Mouse (Mus musculus): ENCODE results near the gene Tnxb.
A peak's percentile ranks its signal among the peaks of the same experiment; 100 is the strongest.

Gene Tnxb

GRCm38 (mm10) chr17:34643944-34644343 is 26.4 kb upstream of the Tnxb start:
- no peak for DNase-seq (ENCODE audit: low read depth, low spot score)

- DNase-seq (ENCODE audit: low read depth, low spot score): peak; percentile 96
Measured at GRCm38 (mm10) chr17:34644608-34645007, 25.7 kb upstream of the Tnxb start, which contains the start of gene Fkbpl. TSS of gene Fkbpl (plus strand) at chr17:34644764.

- no peak for DNase-seq (ENCODE audit: low read depth, low spot score)
Measured at GRCm38 (mm10) chr17:34645256-34645829, 25.0 kb upstream of the Tnxb start.

GRCm38 (mm10) chr17:34645831-34646511 is 24.4 kb upstream of the Tnxb start:
- no peak for DNase-seq (ENCODE audit: low read depth, low spot score)

- DNase-seq (ENCODE audit: low read depth, low spot score): peak; percentile 97
Measured at GRCm38 (mm10) chr17:34646906-34647787, 23.2 kb upstream of the Tnxb start, which contains the start of gene Atf6b. TSS of gene Atf6b (plus strand) at chr17:34647146.

- DNase-seq (ENCODE audit: low read depth, low spot score): no peak
Measured at GRCm38 (mm10) chr17:34648141-34648890, 22.0 kb upstream of the Tnxb start.

- DNase-seq (ENCODE audit: low read depth, low spot score): no peak
Measured at GRCm38 (mm10) chr17:34649106-34649864, 21.1 kb upstream of the Tnxb start.

GRCm38 (mm10) chr17:34650781-34651180 is 19.6 kb upstream of the Tnxb start:
- DNase-seq (ENCODE audit: low read depth, low spot score): no peak

- DNase-seq (ENCODE audit: low read depth, low spot score): no peak
Measured at GRCm38 (mm10) chr17:34651507-34652221, 18.7 kb upstream of the Tnxb start.

GRCm38 (mm10) chr17:34652546-34652945 is 17.8 kb upstream of the Tnxb start:
- no peak for DNase-seq (ENCODE audit: low read depth, low spot score)

GRCm38 (mm10) chr17:34652985-34653384 is 17.4 kb upstream of the Tnxb start:
- DNase-seq (ENCODE audit: low read depth, low spot score): no peak

GRCm38 (mm10) chr17:34653746-34654285 is 16.5 kb upstream of the Tnxb start:
- DNase-seq (ENCODE audit: low read depth, low spot score): no peak

- no peak for DNase-seq (ENCODE audit: low read depth, low spot score)
Measured at GRCm38 (mm10) chr17:34654392-34654791, 15.9 kb upstream of the Tnxb start.

GRCm38 (mm10) chr17:34655160-34655559 is 15.2 kb upstream of the Tnxb start:
- DNase-seq (ENCODE audit: low read depth, low spot score): no peak

- peak; percentile 97 for DNase-seq (ENCODE audit: low read depth, low spot score)
Measured at GRCm38 (mm10) chr17:34655581-34655991, 14.7 kb upstream of the Tnxb start.

GRCm38 (mm10) chr17:34656666-34657065 is 13.7 kb upstream of the Tnxb start:
- DNase-seq (ENCODE audit: low read depth, low spot score): no peak

GRCm38 (mm10) chr17:34657271-34657670 is 13.1 kb upstream of the Tnxb start:
- no peak for DNase-seq (ENCODE audit: low read depth, low spot score)

GRCm38 (mm10) chr17:34658145-34658544 is 12.2 kb upstream of the Tnxb start:
- no peak for DNase-seq (ENCODE audit: low read depth, low spot score)

- no peak for DNase-seq (ENCODE audit: low read depth, low spot score)
Measured at GRCm38 (mm10) chr17:34658591-34658990, 11.7 kb upstream of the Tnxb start.

All from skeletal muscle tissue, adult 2 months (tissue).